Mouse (Mus musculus) heart, adult 2 months (tissue): ENCODE measurements around the gene Tex33.

Experiments
- CTCF ChIP-seq: fragments of 200-600 bp; IDR thresholded peaks from 2 replicates; pipeline ENCODE4 v1.8.1; 2022; ENCODE audit warnings: antibody characterized with exemption, mild to moderate bottlenecking, moderate library complexity
- EP300 ChIP-seq: fragments of 200-500 bp; IDR thresholded peaks from 2 replicates; pipeline ENCODE4 v1.6.1; 2011; ENCODE audit warnings: low read depth, low read length, control low read depth; ENCODE audit not compliant: insufficient read depth
- POLR2A ChIP-seq: fragments of 200-500 bp; IDR thresholded peaks from 2 replicates; pipeline ENCODE4 v1.6.1; 2011; ENCODE audit warnings: mild to moderate bottlenecking, low read depth, low read length, control low read depth; ENCODE audit not compliant: insufficient read depth

DNA sequence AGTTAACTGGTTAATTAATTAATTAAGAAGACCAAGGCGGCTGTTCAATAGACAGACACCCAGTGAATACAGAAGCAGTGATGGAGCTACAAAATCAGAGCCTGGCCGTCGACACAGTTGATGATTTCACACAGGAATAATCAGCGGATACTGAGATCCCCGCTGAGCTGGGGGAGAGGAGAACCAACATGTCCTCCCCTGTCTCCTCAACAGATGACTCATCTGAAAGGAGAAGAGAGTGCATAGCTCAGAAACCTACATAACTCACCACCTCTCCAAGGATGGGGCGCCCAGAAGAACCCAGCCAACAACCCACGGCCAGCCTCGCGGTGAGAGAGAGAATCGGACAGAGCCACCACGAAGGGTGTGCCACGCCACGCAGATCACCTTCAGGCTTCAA is 24.7 kb upstream of the Tex33 start:
- no peak for TF ChIP-seq CTCF
- no peak for TF ChIP-seq POLR2A
- no peak for TF ChIP-seq EP300
